Mouse (Mus musculus): Measurements from ENCODE around the gene Glis1. TPM values are rescaled to one million over a fixed set of nuclear protein-coding genes. Genes with fewer than 3 reads are reported as not detected.
A peak's percentile ranks its signal among the peaks of the same experiment; 100 is the strongest.

Glis1 gene
- total and polyA plus RNA-seq, 3 experiments = 0.16 to 0.38 (median 0.20) TPM

- peaks cover 7% of the 10 kb centered on the region; the same call in 1 of the 2 replicates for H3K9me3 ChIP-seq (replicated peaks)
- H3K4me1 ChIP-seq (ENCODE audit: insufficient read depth, low read depth, low read length) = no peaks in the 10 kb centered on the region; the same call in 1 of the 2 replicates
- no peak for TF ChIP-seq CTCF (IDR thresholded peaks at IDR 0.05; ENCODE audit: low read depth, low read length)
- no peak for TF ChIP-seq TAL1 (conservative IDR thresholded peaks at IDR 0.05; ENCODE audit: low read depth, low read length)
- no peak for TF ChIP-seq POLR2AphosphoS5 (IDR thresholded peaks at IDR 0.05; ENCODE audit: insufficient replicate concordance, low read depth, low read length)
- no peak for TF ChIP-seq GATA1 (IDR thresholded peaks at IDR 0.05; ENCODE audit: borderline replicate concordance, low read length)
- TF ChIP-seq GATA2 (IDR thresholded peaks at IDR 0.05; ENCODE audit: borderline replicate concordance, low read depth, low read length) = no peak
- ATAC-seq (ENCODE audit: extremely low read depth, insufficient number of reproducible peaks, low FRiP score, poor library complexity, severe bottlenecking) = no peak
- peaks cover 43% of the 10 kb centered on the region for H3K27me3 ChIP-seq (ENCODE audit: insufficient read depth, low read length)
- no peak for DNase-seq (ENCODE audit: low spot score)
- H3K36me3 ChIP-seq (replicated peaks) = no peaks in the 10 kb centered on the region
- H3K4me3 ChIP-seq (ENCODE audit: low read depth, low read length) = peak overlapping the region; percentile 61; the same call in 1 of the 2 replicates
Observed at GRCm38 (mm10) chr4:107433998-107434355, 414 bp upstream of the Glis1 start.

- ATAC-seq (ENCODE audit: extremely low read depth, insufficient number of reproducible peaks, low FRiP score, poor library complexity, severe bottlenecking) (no peak), DNase-seq (ENCODE audit: low spot score) (no peak)
- Histone ChIP-seq H3K9me3 (replicated peaks) (peaks cover 7% of the 10 kb centered on the region; the same call in 1 of the 2 replicates), H3K4me3 (ENCODE audit: low read depth, low read length) (no peak overlapping the region; the same call in 1 of the 2 replicates), H3K36me3 (replicated peaks) (no peaks in the 10 kb centered on the region), H3K4me1 (ENCODE audit: insufficient read depth, low read depth, low read length) (no peaks in the 10 kb centered on the region; the same call in 1 of the 2 replicates), H3K27me3 (ENCODE audit: insufficient read depth, low read length) (peaks cover 49% of the 10 kb centered on the region)
- TF ChIP-seq GATA2 (IDR thresholded peaks at IDR 0.05; ENCODE audit: borderline replicate concordance, low read depth, low read length) (no peak), GATA1 (IDR thresholded peaks at IDR 0.05; ENCODE audit: borderline replicate concordance, low read length) (no peak), TAL1 (conservative IDR thresholded peaks at IDR 0.05; ENCODE audit: low read depth, low read length) (no peak), POLR2AphosphoS5 (IDR thresholded peaks at IDR 0.05; ENCODE audit: insufficient replicate concordance, low read depth, low read length) (no peak), CTCF (IDR thresholded peaks at IDR 0.05; ENCODE audit: low read depth, low read length) (no peak)
Observed at GRCm38 (mm10) chr4:107435238-107435946, 1.0 kb downstream of the Glis1 start.

- ATAC-seq (ENCODE audit: extremely low read depth, insufficient number of reproducible peaks, low FRiP score, poor library complexity, severe bottlenecking) (no peak), DNase-seq (ENCODE audit: low spot score) (no peak)
- Histone ChIP-seq H3K27me3 (ENCODE audit: insufficient read depth, low read length) (peaks cover 60% of the 10 kb centered on the region), H3K36me3 (replicated peaks) (no peaks in the 10 kb centered on the region), H3K4me1 (ENCODE audit: insufficient read depth, low read depth, low read length) (no peaks in the 10 kb centered on the region; the same call in 1 of the 2 replicates), H3K4me3 (ENCODE audit: low read depth, low read length) (no peak overlapping the region), H3K9me3 (replicated peaks) (peaks cover 7% of the 10 kb centered on the region; the same call in 1 of the 2 replicates)
- TF ChIP-seq GATA2 (IDR thresholded peaks at IDR 0.05; ENCODE audit: borderline replicate concordance, low read depth, low read length) (no peak), CTCF (IDR thresholded peaks at IDR 0.05; ENCODE audit: low read depth, low read length) (no peak)
Observed at GRCm38 (mm10) chr4:107436476-107436875, 2.1 kb downstream of the Glis1 start.

- Histone ChIP-seq H3K4me3 (ENCODE audit: low read depth, low read length) (no peak overlapping the region), H3K36me3 (replicated peaks) (no peaks in the 10 kb centered on the region), H3K4me1 (ENCODE audit: insufficient read depth, low read depth, low read length) (no peaks in the 10 kb centered on the region; the same call in 1 of the 2 replicates), H3K9me3 (replicated peaks) (peaks cover 7% of the 10 kb centered on the region; the same call in 1 of the 2 replicates), H3K27me3 (ENCODE audit: insufficient read depth, low read length) (peaks cover 56% of the 10 kb centered on the region)
- no peak for TF ChIP-seq POLR2AphosphoS5 (IDR thresholded peaks at IDR 0.05; ENCODE audit: insufficient replicate concordance, low read depth, low read length)
- TF ChIP-seq CTCF (IDR thresholded peaks at IDR 0.05; ENCODE audit: low read depth, low read length) = no peak
- no peak for TF ChIP-seq TAL1 (conservative IDR thresholded peaks at IDR 0.05; ENCODE audit: low read depth, low read length)
- no peak for TF ChIP-seq GATA1 (IDR thresholded peaks at IDR 0.05; ENCODE audit: borderline replicate concordance, low read length)
- TF ChIP-seq GATA2 (IDR thresholded peaks at IDR 0.05; ENCODE audit: borderline replicate concordance, low read depth, low read length) = no peak
- DNase-seq (ENCODE audit: low spot score) = no peak
- no peak for ATAC-seq (ENCODE audit: extremely low read depth, insufficient number of reproducible peaks, low FRiP score, poor library complexity, severe bottlenecking)
Observed at GRCm38 (mm10) chr4:107438741-107439140, 4.3 kb downstream of the Glis1 start.

- ATAC-seq (ENCODE audit: extremely low read depth, insufficient number of reproducible peaks, low FRiP score, poor library complexity, severe bottlenecking) (no peak), DNase-seq (ENCODE audit: low spot score) (no peak)
- peaks cover 3% of the 10 kb centered on the region; the same call in 1 of the 2 replicates for H3K9me3 ChIP-seq (replicated peaks)
- peaks cover 48% of the 10 kb centered on the region for H3K27me3 ChIP-seq (ENCODE audit: insufficient read depth, low read length)
- no peaks in the 10 kb centered on the region for H3K4me1 ChIP-seq (ENCODE audit: insufficient read depth, low read depth, low read length)
- no peak overlapping the region for H3K4me3 ChIP-seq (ENCODE audit: low read depth, low read length)
- no peak for TF ChIP-seq TAL1 (conservative IDR thresholded peaks at IDR 0.05; ENCODE audit: low read depth, low read length)
- no peak for TF ChIP-seq POLR2AphosphoS5 (IDR thresholded peaks at IDR 0.05; ENCODE audit: insufficient replicate concordance, low read depth, low read length)
- TF ChIP-seq GATA2 (IDR thresholded peaks at IDR 0.05; ENCODE audit: borderline replicate concordance, low read depth, low read length) = no peak
- no peak for TF ChIP-seq GATA1 (IDR thresholded peaks at IDR 0.05; ENCODE audit: borderline replicate concordance, low read length)
- TF ChIP-seq CTCF (IDR thresholded peaks at IDR 0.05; ENCODE audit: low read depth, low read length) = no peak
- no peaks in the 10 kb centered on the region for H3K36me3 ChIP-seq (replicated peaks)
Observed at GRCm38 (mm10) chr4:107440306-107440705, 5.9 kb downstream of the Glis1 start.

DNA sequence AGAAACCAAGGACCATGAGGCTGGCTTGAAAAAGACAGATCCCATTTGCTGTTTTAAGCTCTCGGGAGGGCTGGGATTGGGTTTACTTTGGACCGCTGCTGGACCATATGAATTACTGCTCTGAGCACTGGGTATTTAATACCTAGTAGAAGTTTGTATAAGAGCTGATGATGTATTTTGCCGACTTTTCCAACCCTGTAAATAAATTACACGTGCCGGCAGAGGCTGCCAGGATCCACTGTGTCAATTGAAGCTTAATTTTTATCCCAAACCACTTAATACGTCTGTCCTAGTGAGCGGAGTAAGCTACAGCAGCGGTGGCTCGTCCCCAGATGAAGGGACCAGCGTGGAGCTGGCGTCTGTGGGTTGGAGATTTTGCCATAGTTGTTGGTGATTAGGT, 7.9 kb downstream of the Glis1 start:
- no peaks in the 10 kb centered on the region for H3K9me3 ChIP-seq (replicated peaks)
- no peaks in the 10 kb centered on the region for H3K36me3 ChIP-seq (replicated peaks)
- no peak for TF ChIP-seq GATA1 (IDR thresholded peaks at IDR 0.05; ENCODE audit: borderline replicate concordance, low read length)
- no peak for TF ChIP-seq GATA2 (IDR thresholded peaks at IDR 0.05; ENCODE audit: borderline replicate concordance, low read depth, low read length)
- TF ChIP-seq POLR2AphosphoS5 (IDR thresholded peaks at IDR 0.05; ENCODE audit: insufficient replicate concordance, low read depth, low read length) = no peak
- no peak for TF ChIP-seq TAL1 (conservative IDR thresholded peaks at IDR 0.05; ENCODE audit: low read depth, low read length)
- no peak for TF ChIP-seq CTCF (IDR thresholded peaks at IDR 0.05; ENCODE audit: low read depth, low read length)
- H3K4me3 ChIP-seq (ENCODE audit: low read depth, low read length) = no peak overlapping the region
- ATAC-seq (ENCODE audit: extremely low read depth, insufficient number of reproducible peaks, low FRiP score, poor library complexity, severe bottlenecking) = no peak
- H3K27me3 ChIP-seq (ENCODE audit: insufficient read depth, low read length) = peaks cover 40% of the 10 kb centered on the region
- no peak for DNase-seq (ENCODE audit: low spot score)
- H3K4me1 ChIP-seq (ENCODE audit: insufficient read depth, low read depth, low read length) = no peaks in the 10 kb centered on the region

Data from G1E (cell line).